28 mouse cellular contexts compared by ENCODE assay signal in the genomic region with DNA sequence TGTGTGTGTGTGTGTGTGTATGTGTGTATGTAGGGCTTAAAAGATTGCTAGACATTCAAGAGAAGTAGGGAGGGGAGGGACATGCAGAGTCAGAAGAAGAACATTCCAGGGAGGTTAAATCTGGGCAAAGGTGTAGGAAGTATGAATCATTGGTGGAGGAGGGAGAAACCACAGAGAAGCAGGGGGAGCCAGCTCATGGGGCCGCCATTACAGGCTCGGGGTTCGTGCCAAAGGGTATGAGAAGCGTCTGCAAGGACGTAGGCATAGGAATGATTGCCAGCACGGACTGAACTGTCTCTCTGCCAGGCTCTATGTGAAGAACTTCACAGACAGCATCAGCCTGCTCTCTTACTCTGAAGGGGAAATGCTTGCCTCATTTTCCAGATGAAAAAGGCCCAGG. TPM values are rescaled to one million over a fixed set of nuclear protein-coding genes. Genes with fewer than 3 reads are reported as not detected.
DNase-seq lines count a peak whose midpoint lies in the region; ATAC-seq lines count a peak whose summit lies in the region.
"Had no signal": no experiment of that assay in that cellular context is flagged by ENCODE, and none has a peak within 500 bp of the region (broad histone marks: within the 10 kb centered on the region; RNA-seq: fewer than 3 reads in every experiment).

No protein-coding gene starts in this region.

- no peak overlapping the region for H3K27ac ChIP-seq in forebrain, embryonic 14.5 days (ENCODE audit: low read depth, low read length)
- H3K27ac ChIP-seq: embryonic facial prominence, embryonic 15.5 days; forebrain, embryonic 13.5 days; hindbrain, embryonic 13.5 days; intestine, embryonic 15.5 days; limb, embryonic 10.5 days; midbrain, embryonic 15.5 days; neural tube, embryonic 15.5 days had no signal

- no peak for ATAC-seq in forebrain, embryonic 14.5 days
- ATAC-seq: forebrain, embryonic 13.5 days; intestine, embryonic 15.5 days; midbrain, embryonic 15.5 days had no signal

- DNase-seq in adrenal gland, adult (ENCODE audit: inconsistent age in 2 of 2, low spot score in 1 of 2): peak; percentile 87 to 90
- DNase-seq in adrenal gland, postnatal 4 days (ENCODE audit: low spot score in 2 of 2): no peak
- peak; percentile 48 for DNase-seq in urinary bladder, postnatal 14 days (ENCODE audit: low spot score)
- DNase-seq in urinary bladder, postnatal 36 days (ENCODE audit: low spot score in 2 of 2): no peak
- peak; percentile 83 to 85 for DNase-seq in adrenal gland, postnatal 36 days
- peak; percentile 50 for DNase-seq in telencephalon, adult 2 months (ENCODE audit: low read depth, low spot score)
- no peak for DNase-seq in testis, postnatal 14 days (ENCODE audit: low spot score)
- DNase-seq in forebrain, embryonic 14.5 days (ENCODE audit: low spot score): no peak
- DNase-seq: cerebellum, postnatal 10 days; kidney, adult 9 months; layer of hippocampus, adult 9-11 months; lung, adult 18-20 months; retina, postnatal 1 day; thymus, postnatal 4 days had no signal

- no peak overlapping the region for H3K9ac ChIP-seq in forebrain, embryonic 14.5 days (ENCODE audit: low read length)
- H3K9ac ChIP-seq: embryonic facial prominence, embryonic 15.5 days; forebrain, embryonic 13.5 days; hindbrain, embryonic 13.5 days; intestine, embryonic 15.5 days; midbrain, embryonic 15.5 days; neural tube, embryonic 15.5 days had no signal

- H3K36me3 ChIP-seq in forebrain, embryonic 14.5 days (ENCODE audit: control insufficient read depth, insufficient read depth, low read length): no peaks in the 10 kb centered on the region; the same call in 1 of the 2 replicates
- H3K36me3 ChIP-seq: hindbrain, embryonic 13.5 days; intestine, embryonic 15.5 days; limb, embryonic 10.5 days; midbrain, embryonic 15.5 days; neural tube, embryonic 15.5 days had no signal

- H3K4me3 ChIP-seq in forebrain, embryonic 14.5 days (ENCODE audit: low read depth, low read length): no peak overlapping the region
- H3K4me3 ChIP-seq: embryonic facial prominence, embryonic 15.5 days; forebrain, embryonic 13.5 days; hindbrain, embryonic 13.5 days; intestine, embryonic 15.5 days; limb, embryonic 10.5 days; midbrain, embryonic 15.5 days; neural tube, embryonic 15.5 days had no signal

- peaks cover 21% of the 10 kb centered on the region for H3K27me3 ChIP-seq in forebrain, embryonic 14.5 days (replicated peaks; ENCODE audit: control insufficient read depth, insufficient read depth, low read length)

- no peaks in the 10 kb centered on the region for H3K9me3 ChIP-seq in forebrain, embryonic 14.5 days (replicated peaks; ENCODE audit: control insufficient read depth, low read length)
- H3K9me3 ChIP-seq: embryonic facial prominence, embryonic 15.5 days; forebrain, embryonic 13.5 days; hindbrain, embryonic 13.5 days; intestine, embryonic 15.5 days; limb, embryonic 10.5 days; midbrain, embryonic 15.5 days; neural tube, embryonic 15.5 days had no signal

- 68% methylated on average over 6 of the region's 6 CpGs for WGBS in forebrain, embryonic 14.5 days

- H3K4me2 ChIP-seq in forebrain, embryonic 14.5 days (ENCODE audit: low read length): no peak overlapping the region
- H3K4me2 ChIP-seq: embryonic facial prominence, embryonic 15.5 days; forebrain, embryonic 13.5 days; heart, embryonic 11.5 days; hindbrain, embryonic 13.5 days; intestine, embryonic 15.5 days; liver, embryonic 11.5 days; midbrain, embryonic 15.5 days; neural tube, embryonic 15.5 days had no signal

- peaks cover 11% of the 10 kb centered on the region for H3K4me1 ChIP-seq in forebrain, embryonic 14.5 days (ENCODE audit: control insufficient read depth, insufficient read depth, low read length)

RNA-seq across cellular contexts. Expression of gene Ltbp3, which starts 8.8 kb away (rescaled TPM):
- total RNA-seq in adrenal gland, postnatal 4 days (2021): 100 to 1,000 TPM; 277 to 287 TPM
- 100 to 1,000 TPM; 222 to 305 TPM for total RNA-seq in adrenal gland, postnatal 36 days (2021)
- polyA plus RNA-seq in forebrain, embryonic 14.5 days (2014; fragmentation: Nextera tagmentation; extraction: Ambion mirVana): 8.5 and 10.7 TPM in 2 replicates

RNA-seq across cellular contexts. Expression of gene Fam89b, which starts 20.0 kb away (rescaled TPM):
- 10 to 100 TPM; 63.5 to 67.5 TPM for total RNA-seq in adrenal gland, postnatal 4 days (2021)
- 10 to 100 TPM; 41.4 to 66.5 TPM for total RNA-seq in adrenal gland, postnatal 36 days (2021)
- polyA plus RNA-seq in forebrain, embryonic 14.5 days (2014; fragmentation: Nextera tagmentation; extraction: Ambion mirVana): 204 and 233 TPM in 2 replicates

RNA-seq across cellular contexts. Expression of gene Scyl1, which starts 21.7 kb away (rescaled TPM):
- 100 to 1,000 TPM; 105 to 110 TPM for total RNA-seq in adrenal gland, postnatal 4 days (2021)
- 100 to 1,000 TPM; 103 to 107 TPM for total RNA-seq in adrenal gland, postnatal 36 days (2021)
- 56.1 and 67.9 TPM in 2 replicates for polyA plus RNA-seq in forebrain, embryonic 14.5 days (2014; fragmentation: Nextera tagmentation; extraction: Ambion mirVana)

RNA-seq across cellular contexts. Expression of gene Ehbp1l1, which starts 23.4 kb away (rescaled TPM):
- total RNA-seq in adrenal gland, postnatal 4 days (2021): 10 to 100 TPM; 34.9 to 35.6 TPM
- total RNA-seq in adrenal gland, postnatal 36 days (2021): 10 to 100 TPM; 30.8 to 38.3 TPM
- polyA plus RNA-seq in forebrain, embryonic 14.5 days (2014; fragmentation: Nextera tagmentation; extraction: Ambion mirVana): 7.0 and 10.1 TPM in 2 replicates

RNA-seq across cellular contexts. Expression of gene Kcnk7, which starts 45.3 kb away (rescaled TPM):
- not detected for total RNA-seq in adrenal gland, postnatal 4 days (2021)
- total RNA-seq in adrenal gland, postnatal 36 days (2021): not detected
- 0.17 TPM in 1 of 2 replicates, not detected in the other for polyA plus RNA-seq in forebrain, embryonic 14.5 days (2014; fragmentation: Nextera tagmentation; extraction: Ambion mirVana)
- total RNA-seq: gastrocnemius, adult 8-10 months; granulocyte monocyte progenitor cell, adult 5-6 weeks; heart, postnatal 25 days had no signal
- polyA plus RNA-seq: brain, embryonic 14.5 days; heart, embryonic 11.5 days; limb, embryonic 10.5 days; small intestine, adult 2 months had no signal

Comparison
In these comparisons a context has a peak if more than half of its experiments do, and no peak if none do; other contexts are left out.
1. DNase-seq: peak in adrenal gland, adult (2 of 2), urinary bladder, postnatal 14 days (single experiment), adrenal gland, postnatal 36 days (2 of 2) and telencephalon, adult 2 months (single experiment); none in adrenal gland, postnatal 4 days (0 of 2), urinary bladder, postnatal 36 days (0 of 2), testis, postnatal 14 days (single experiment) and forebrain, embryonic 14.5 days (single experiment).